Mouse (Mus musculus) midbrain, embryonic 16.5 days (tissue): ENCODE data around the gene Zfand2a. TPM values are rescaled to one million over a fixed set of nuclear protein-coding genes. Genes with fewer than 3 reads are reported as not detected.

Source experiments
- ATAC-seq: fragments of 200-750 bp; cut with Nextera tagmentation; 2 replicates; pipeline ENCODE4 v1.8.0; 2017; ENCODE audit warnings: moderate TSS enrichment
- H3K27ac ChIP-seq: fragments of 300-500 bp; sonication (generic); 2 replicates; pipeline ENCODE4 v1.5.1; 2014; ENCODE audit warnings: mild to moderate bottlenecking, low read length, mixed read lengths
- H3K27me3 ChIP-seq: fragments of 300-500 bp; sonication (generic); 2 replicates; pipeline ENCODE4 v1.6.1; 2014; ENCODE audit warnings: low read depth, low read length, mixed read lengths; ENCODE audit not compliant: control insufficient read depth, insufficient read depth
- H3K36me3 ChIP-seq: fragments of 300-500 bp; sonication (generic); 2 replicates; pipeline ENCODE4 v1.6.1; 2014; ENCODE audit warnings: mild to moderate bottlenecking, low read length, moderate library complexity, mixed read lengths; ENCODE audit not compliant: control insufficient read depth, insufficient read depth
- H3K4me1 ChIP-seq: fragments of 300-500 bp; sonication (generic); 2 replicates; pipeline ENCODE4 v1.6.1; 2014; ENCODE audit warnings: mild to moderate bottlenecking, low read length, mixed read lengths; ENCODE audit not compliant: control insufficient read depth, insufficient read depth
- H3K4me2 ChIP-seq: fragments of 300-500 bp; sonication (generic); 2 replicates; pipeline ENCODE4 v1.6.1; 2014; ENCODE audit warnings: mild to moderate bottlenecking, low read length, mixed read lengths
- H3K4me3 ChIP-seq: fragments of 300-500 bp; sonication (generic); 2 replicates; pipeline ENCODE4 v1.5.1; 2014; ENCODE audit warnings: low read depth, mild to moderate bottlenecking, low read length, moderate library complexity, mixed read lengths
- H3K9ac ChIP-seq: fragments of 300-500 bp; sonication (generic); 2 replicates; pipeline ENCODE4 v1.6.1; 2014; ENCODE audit warnings: low read depth, low read length, mixed read lengths
- H3K9me3 ChIP-seq: fragments of 300-500 bp; sonication (generic); replicated peaks from 2 replicates; pipeline ENCODE4 v1.6.1; 2014; ENCODE audit warnings: mild to moderate bottlenecking, low read length, mixed read lengths; ENCODE audit not compliant: control insufficient read depth, poor library complexity, severe bottlenecking
- WGBS: fragments of 180-500 bp; shearing (Covaris S2); extraction: QIAGEN DNeasy Blood & Tissue Kit; methylation state at CpG from one replicate; pipeline ENCODE4 v1.1.7; 2014; 5-methylcytosine and 5-hydroxymethylcytosine counted together
- polyA plus RNA-seq: library from polyadenylated mRNA; unstranded; fragments of >200 nt; fragmentation: Nextera tagmentation; extraction: Ambion mirVana; gene quantifications from 2 replicates; pipeline ENCODE4 v1.2.1, GENCODE M21; 2015

Zfand2a gene
- polyA plus RNA-seq, 1 experiment from 2014 or later: 28.1 TPM

DNA sequence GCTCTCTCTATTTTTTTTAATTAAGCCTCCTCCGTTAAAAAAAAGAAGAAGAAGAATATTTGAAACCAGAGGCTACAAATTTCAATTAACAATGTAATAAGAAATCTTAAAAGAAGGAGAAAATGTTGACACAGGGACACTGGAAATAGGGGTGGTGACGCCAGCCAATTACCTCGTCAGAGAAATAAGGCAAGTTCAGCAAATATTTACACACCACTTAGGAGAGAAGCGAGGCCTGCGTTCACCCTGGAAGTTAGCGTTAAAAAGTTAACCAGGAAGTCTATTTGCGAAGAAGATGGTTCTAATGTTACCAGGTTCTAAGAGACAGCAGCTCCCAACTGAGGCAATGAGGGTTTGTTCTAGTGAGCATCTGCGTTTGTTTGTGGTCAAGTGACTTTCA lies 27.1 kb downstream of the Zfand2a start:
- no peak overlapping the region for H3K27ac ChIP-seq
- H3K9me3 ChIP-seq: no peaks in the 10 kb centered on the region
- H3K4me2 ChIP-seq: no peak overlapping the region
- peaks cover 14% of the 10 kb centered on the region for H3K4me1 ChIP-seq
- H3K4me3 ChIP-seq: no peak overlapping the region
- no peak for ATAC-seq
- 93% methylated on average over 8 of the region's 8 CpGs for WGBS
- no peaks in the 10 kb centered on the region for H3K36me3 ChIP-seq
- H3K27me3 ChIP-seq: no peaks in the 10 kb centered on the region
- H3K9ac ChIP-seq: no peak overlapping the region

DNA sequence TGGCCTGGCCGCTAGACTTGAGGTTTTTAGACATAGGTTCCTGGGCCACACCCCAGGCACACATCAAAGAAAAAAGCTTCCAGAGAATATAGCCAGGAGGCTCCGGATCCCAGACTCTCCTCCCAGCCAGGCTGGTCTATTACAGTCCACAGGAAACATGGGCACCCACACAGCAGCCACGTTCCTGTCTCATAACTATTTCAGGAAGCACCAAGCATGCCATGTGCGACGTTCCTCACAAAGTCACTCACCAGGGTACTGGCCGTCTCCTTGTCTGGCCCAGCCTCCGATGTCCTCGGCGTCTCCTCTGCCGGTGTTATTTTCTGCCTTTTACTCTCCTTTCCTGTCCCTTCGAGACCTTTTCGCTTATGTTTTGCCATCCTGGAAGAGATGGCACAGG lies 29.2 kb downstream of the Zfand2a start:
- Histone ChIP-seq H3K9me3 (no peaks in the 10 kb centered on the region), H3K4me2 (no peak overlapping the region), H3K27me3 (no peaks in the 10 kb centered on the region), H3K4me3 (no peak overlapping the region), H3K4me1 (peaks cover 11% of the 10 kb centered on the region), H3K36me3 (no peaks in the 10 kb centered on the region), H3K27ac (no peak overlapping the region), H3K9ac (no peak overlapping the region)
- WGBS: 97% methylated on average over 12 of the region's 12 CpGs
- ATAC-seq: no peak

DNA sequence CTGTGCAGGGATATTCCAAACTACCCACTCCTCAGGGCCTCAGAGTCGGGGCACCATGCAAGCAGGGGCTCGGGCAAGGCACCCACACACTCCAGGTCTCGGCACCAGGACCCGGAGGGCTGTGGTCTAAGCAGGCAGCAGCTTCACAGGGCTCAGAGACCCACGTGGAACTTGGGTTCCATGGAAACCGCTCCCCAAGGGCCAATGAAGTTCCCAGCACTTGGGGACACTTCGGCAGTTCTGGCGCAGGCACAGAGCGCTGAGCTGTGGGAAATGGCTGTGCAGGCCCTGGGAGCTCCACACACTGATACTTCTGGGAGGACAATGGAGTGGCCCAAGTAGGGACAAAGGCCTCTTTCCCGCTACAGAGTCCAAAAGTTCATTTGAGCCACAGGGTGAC lies 31.3 kb downstream of the Zfand2a start:
- Histone ChIP-seq H3K9ac (no peak overlapping the region), H3K4me1 (peaks cover 3% of the 10 kb centered on the region; the same call in 1 of the 2 replicates), H3K9me3 (no peaks in the 10 kb centered on the region), H3K27me3 (no peaks in the 10 kb centered on the region), H3K4me2 (no peak overlapping the region), H3K27ac (no peak overlapping the region), H3K36me3 (no peaks in the 10 kb centered on the region), H3K4me3 (no peak overlapping the region)
- WGBS: 82% methylated on average over 10 of the region's 10 CpGs
- no peak for ATAC-seq

DNA sequence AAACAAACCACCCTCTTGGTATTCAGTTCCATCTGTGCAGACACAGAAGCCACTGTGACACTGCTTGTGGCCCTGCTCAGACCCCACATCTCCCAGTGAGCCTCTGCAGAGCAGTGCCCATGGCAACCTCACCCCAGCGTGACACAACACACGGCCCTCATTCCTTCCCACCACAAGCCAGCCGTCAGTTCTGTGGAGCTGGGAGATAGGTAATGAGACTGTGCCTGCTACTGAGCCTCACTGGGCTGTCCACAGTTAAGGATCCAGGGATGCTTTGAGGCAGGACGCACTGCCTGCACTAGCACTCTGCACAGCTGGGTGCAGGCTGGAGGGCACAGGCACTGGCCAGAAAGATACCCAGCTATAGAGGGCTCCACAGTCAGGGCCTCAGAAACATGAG lies 34.4 kb downstream of the Zfand2a start:
- Histone ChIP-seq H3K9me3 (no peaks in the 10 kb centered on the region), H3K27me3 (no peaks in the 10 kb centered on the region), H3K27ac (0 out of 2 replicates have a peak overlapping the region, but pooled peaks have one; percentile 28), H3K36me3 (no peaks in the 10 kb centered on the region), H3K4me3 (no peak overlapping the region), H3K4me1 (peaks cover 3% of the 10 kb centered on the region; the same call in 1 of the 2 replicates), H3K9ac (peak overlapping the region; percentile 25; the same call in 1 of the 2 replicates), H3K4me2 (no peak overlapping the region)
- 0 out of 2 replicates have a peak, but pooled peaks have one; percentile 45 for ATAC-seq
- WGBS: 24% methylated on average over 4 of the region's 4 CpGs

DNA sequence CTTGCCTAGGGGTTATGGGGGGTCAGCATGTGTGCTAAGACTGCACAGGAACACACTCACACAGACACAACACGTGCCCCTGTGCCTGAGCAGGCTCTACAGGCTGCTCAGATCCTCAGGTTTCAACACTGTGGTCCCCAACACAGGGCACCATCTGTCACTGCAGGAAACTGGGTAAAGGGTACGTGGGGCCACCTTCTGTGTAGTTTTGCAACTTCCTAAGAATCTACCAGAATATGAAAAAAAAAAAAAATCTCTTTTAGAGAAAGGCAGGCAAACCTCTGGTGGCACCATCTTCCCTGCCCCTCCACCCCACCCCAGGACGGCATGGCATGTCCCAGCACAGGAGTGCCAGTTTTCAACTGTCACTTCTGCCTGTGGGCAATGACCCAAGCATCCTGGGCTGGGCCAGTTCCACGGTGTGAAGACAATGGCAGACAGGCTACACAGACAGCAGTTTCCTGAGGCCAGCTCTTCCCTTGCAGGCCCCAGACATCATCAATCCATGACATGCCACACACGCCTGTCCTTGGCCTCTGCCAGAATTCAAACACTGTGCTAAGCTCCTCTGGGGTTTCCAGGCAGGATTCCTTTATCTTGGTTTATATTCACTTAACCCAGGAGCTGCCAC lies 35.1 kb downstream of the Zfand2a start:
- 51% methylated on average over 5 of the region's 5 CpGs for WGBS
- Histone ChIP-seq H3K36me3 (no peaks in the 10 kb centered on the region), H3K9ac (no peak overlapping the region), H3K27ac (0 out of 2 replicates have a peak overlapping the region, but pooled peaks have one; percentile 28), H3K4me1 (peaks cover 3% of the 10 kb centered on the region; the same call in 1 of the 2 replicates), H3K4me2 (no peak overlapping the region), H3K27me3 (no peaks in the 10 kb centered on the region), H3K9me3 (no peaks in the 10 kb centered on the region), H3K4me3 (no peak overlapping the region)
- ATAC-seq: no peak

DNA sequence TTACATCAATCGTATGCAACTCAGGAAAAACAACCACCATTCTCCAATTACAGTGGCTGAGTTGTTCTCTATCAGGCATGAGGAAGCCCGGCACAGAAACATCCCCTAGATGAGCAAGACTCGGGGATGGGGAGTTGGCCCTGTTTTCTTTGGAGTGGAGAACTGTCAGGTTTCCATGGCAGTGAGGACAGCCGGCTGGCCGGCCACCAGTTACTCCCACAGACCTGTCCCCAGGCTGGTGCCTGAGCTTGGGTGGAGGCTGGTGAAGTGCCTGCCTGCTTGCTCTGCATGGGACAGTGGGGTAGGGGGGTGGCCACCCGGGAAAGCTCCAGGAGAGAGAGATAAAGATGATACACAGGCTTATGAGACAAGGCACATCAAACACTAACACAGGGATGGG lies 36.3 kb downstream of the Zfand2a start:
- H3K9ac ChIP-seq: no peak overlapping the region
- no peaks in the 10 kb centered on the region for H3K9me3 ChIP-seq
- 78% methylated on average over 6 of the region's 6 CpGs for WGBS
- no peak for ATAC-seq
- no peaks in the 10 kb centered on the region for H3K36me3 ChIP-seq
- H3K4me3 ChIP-seq: no peak overlapping the region
- no peaks in the 10 kb centered on the region for H3K27me3 ChIP-seq
- no peak overlapping the region for H3K4me2 ChIP-seq
- H3K4me1 ChIP-seq: peaks cover 3% of the 10 kb centered on the region; the same call in 1 of the 2 replicates
- no peak overlapping the region for H3K27ac ChIP-seq

DNA sequence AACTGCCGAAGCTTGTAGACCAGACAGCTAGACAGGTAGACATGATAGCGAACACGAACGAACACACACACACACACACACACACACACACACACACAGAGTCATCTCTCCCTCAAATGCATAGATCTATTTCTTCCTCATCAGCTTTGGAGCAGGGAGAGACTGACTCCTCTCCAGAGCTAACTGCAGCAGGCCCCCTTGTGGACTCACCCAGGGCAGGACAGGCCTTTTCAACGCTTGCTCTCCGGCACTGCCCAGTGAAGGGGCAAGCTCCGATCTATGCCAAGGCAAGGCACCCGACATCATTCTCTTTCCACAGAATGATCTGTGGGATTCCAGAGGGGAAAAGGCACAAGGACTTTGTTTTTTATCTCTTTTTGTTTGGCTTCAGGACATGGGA lies 39.1 kb downstream of the Zfand2a start:
- Histone ChIP-seq H3K4me2 (no peak overlapping the region), H3K9ac (no peak overlapping the region), H3K27me3 (no peaks in the 10 kb centered on the region), H3K9me3 (no peaks in the 10 kb centered on the region), H3K36me3 (no peaks in the 10 kb centered on the region), H3K4me3 (no peak overlapping the region), H3K27ac (no peak overlapping the region), H3K4me1 (peaks cover 3% of the 10 kb centered on the region; the same call in 1 of the 2 replicates)
- 80% methylated on average over 8 of the region's 8 CpGs for WGBS
- ATAC-seq: no peak

DNA sequence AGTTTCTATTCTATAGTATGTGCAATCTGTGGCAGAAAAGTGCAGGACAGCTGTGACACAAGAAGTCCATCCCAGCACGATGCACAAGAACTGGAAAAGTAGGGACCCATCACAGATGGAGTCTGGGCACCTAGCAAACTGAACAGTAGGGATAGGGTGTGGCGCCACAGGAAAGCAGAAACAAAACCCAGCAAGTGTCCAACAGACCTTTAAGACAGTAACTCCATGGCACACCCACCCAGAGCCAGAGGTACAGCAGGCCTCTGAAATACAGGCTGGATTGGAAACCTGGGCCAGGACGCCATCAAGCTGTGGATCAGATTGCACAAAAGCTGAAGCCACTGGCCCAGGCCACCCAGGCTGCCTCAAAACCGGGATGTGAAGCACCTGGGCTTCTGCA lies 41.4 kb downstream of the Zfand2a start:
- H3K27ac ChIP-seq: peak overlapping the region; percentile 14; the same call in 1 of the 2 replicates
- H3K27me3 ChIP-seq: no peaks in the 10 kb centered on the region
- H3K9me3 ChIP-seq: no peaks in the 10 kb centered on the region
- H3K4me3 ChIP-seq: no peak overlapping the region
- H3K4me2 ChIP-seq: no peak overlapping the region
- 83% methylated on average over 4 of the region's 4 CpGs for WGBS
- no peaks in the 10 kb centered on the region for H3K36me3 ChIP-seq
- no peak for ATAC-seq
- no peak overlapping the region for H3K9ac ChIP-seq
- H3K4me1 ChIP-seq: 0 out of 2 replicates have a peak, but pooled peaks cover 5% of the 10 kb centered on the region

DNA sequence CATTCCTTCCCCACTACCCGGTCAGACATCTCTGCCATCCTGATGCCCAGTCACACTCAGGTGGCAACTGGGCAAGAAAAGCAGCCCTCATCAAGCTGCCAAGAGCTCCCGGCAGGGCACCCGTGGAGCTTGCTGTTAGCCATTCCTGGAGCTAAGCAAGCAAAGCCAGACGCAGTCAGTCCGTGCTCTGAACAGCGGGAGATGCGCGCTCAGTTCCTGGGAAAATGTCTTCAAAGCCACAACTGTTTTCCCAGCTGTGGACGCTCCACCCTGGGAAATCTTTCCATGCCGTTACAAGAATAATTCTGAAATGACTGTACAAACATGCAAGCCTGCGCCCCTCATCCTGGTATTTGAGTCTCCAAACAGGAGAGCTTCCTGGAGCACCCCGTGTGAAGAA lies 41.9 kb downstream of the Zfand2a start:
- no peak overlapping the region for H3K4me3 ChIP-seq
- H3K9me3 ChIP-seq: no peaks in the 10 kb centered on the region
- no peak for ATAC-seq

More for the DNA sequence above, 41.9 kb downstream of the Zfand2a start:
- H3K4me2 ChIP-seq: no peak overlapping the region
- H3K27ac ChIP-seq: peak overlapping the region; percentile 52
- no peaks in the 10 kb centered on the region for H3K36me3 ChIP-seq
- WGBS: 76% methylated on average over 12 of the region's 12 CpGs
- no peaks in the 10 kb centered on the region for H3K27me3 ChIP-seq
- H3K9ac ChIP-seq: no peak overlapping the region
- 0 out of 2 replicates have a peak, but pooled peaks cover 5% of the 10 kb centered on the region for H3K4me1 ChIP-seq
